Mouse (Mus musculus): Measurements from ENCODE around the gene Pank4.

GRCm38 (mm10) chr4:154935788-154936187 is 28.1 kb upstream of the Pank4 start:
- TF ChIP-seq CTCF (IDR thresholded peaks at IDR 0.05; ENCODE audit: control insufficient read depth, insufficient read depth, insufficient replicate concordance, low read depth, low read length): no peak
- TF ChIP-seq POLR2A (IDR thresholded peaks at IDR 0.05; ENCODE audit: control insufficient read depth, low read depth, low read length): no peak
